Mouse (Mus musculus) heart, postnatal 4 days (tissue): ENCODE results near the gene Tent4a. TPM values are rescaled to one million over a fixed set of nuclear protein-coding genes. Genes with fewer than 3 reads are reported as not detected.

Source experiments
- DNase-seq: peaks from one replicate; pipeline ENCODE4 v3.0.0; 2021
- total RNA-seq, 2 experiments: library from RNA; stranded (reverse); gene quantifications; 2 replicates each; pipeline ENCODE4 v1.2.3; 2021

Gene Tent4a
- total RNA-seq, 2 experiments from 2014 or later = 23.1 to 25.0 TPM

- no peak for DNase-seq
Observed at GRCm38 (mm10) chr13:69543595-69543994, 9.2 kb upstream of the Tent4a start.

DNA sequence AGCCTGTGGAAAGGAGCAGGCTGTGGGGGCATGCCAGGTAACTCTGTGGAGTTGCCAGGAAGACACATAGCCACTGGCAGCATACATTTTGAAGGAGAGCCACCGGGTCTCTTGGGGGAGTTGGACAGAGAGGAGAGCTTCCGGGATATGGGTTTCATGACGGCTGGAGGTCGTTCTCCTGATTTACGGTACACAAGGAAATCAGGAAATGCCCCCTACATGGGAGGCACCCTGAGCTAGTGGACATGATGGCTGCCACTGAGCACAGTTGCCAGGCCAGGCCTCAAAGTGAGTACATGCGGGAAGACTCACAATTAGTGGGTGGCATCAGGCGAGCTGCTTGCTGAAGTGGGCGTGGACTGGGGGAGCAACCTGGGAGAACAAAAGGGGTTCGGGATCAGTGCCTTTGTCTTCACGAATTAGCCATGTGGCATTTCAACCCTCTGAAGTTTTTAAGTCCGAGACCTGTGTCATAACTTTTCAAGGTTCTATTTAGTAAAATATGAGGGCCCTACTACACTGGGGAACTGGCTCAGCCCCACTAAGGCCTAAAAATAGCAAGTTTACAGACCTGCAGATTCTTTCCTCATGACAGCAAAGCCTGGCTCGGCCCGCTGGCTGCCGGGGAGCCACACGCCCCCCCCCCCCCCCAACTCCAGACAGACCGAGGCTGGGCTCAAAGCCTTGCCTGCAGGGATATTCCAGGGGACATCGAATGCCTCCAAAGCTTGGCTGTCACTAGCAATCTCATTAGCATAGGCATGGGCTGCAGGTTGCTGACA lies 8.3 kb upstream of the Tent4a start:
- DNase-seq = peak; percentile 71

GRCm38 (mm10) chr13:69541776-69542175 lies 7.4 kb upstream of the Tent4a start:
- peak; percentile 40 for DNase-seq

GRCm38 (mm10) chr13:69541209-69541608 lies 6.8 kb upstream of the Tent4a start:
- no peak for DNase-seq

DNA sequence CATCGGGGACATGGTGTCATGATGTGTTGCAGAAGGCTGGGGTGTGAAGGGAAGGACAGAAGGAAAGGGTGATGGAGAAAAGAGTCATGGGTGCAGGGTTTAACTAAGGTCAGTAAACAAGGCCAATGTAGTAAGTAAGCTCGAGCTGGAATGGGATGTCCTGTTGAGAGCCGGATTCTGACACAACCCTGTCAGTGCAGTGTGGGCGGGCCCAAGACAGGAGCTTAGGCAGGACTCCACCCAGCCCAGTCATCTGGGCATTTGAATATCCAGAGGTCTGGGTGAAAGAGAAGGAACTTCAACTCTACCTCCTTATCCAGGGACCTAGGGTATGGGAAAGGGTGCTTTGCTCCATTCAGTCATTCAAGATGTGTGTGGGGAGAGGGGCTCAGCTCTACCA lies 3.9 kb upstream of the Tent4a start:
- no peak for DNase-seq

DNA sequence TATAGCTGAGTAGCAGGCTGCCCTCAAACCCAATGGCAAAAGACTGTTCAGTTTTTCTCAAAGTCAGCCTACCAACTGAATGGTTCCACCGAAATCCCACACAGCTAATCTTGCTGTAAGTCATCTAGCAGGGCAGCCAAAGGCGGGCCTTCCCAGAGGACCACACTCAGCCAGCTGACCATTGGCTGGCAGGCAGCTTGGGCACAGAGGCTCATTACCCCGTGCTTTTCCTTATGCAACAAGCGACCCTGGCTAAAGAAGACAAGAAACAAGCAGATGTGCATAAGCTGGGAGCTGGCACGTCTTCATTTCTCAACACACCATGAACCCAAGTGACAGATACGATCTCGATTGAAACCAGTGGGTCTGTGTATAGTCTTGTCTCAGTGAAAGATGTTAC lies 2.9 kb upstream of the Tent4a start:
- DNase-seq = no peak

DNA sequence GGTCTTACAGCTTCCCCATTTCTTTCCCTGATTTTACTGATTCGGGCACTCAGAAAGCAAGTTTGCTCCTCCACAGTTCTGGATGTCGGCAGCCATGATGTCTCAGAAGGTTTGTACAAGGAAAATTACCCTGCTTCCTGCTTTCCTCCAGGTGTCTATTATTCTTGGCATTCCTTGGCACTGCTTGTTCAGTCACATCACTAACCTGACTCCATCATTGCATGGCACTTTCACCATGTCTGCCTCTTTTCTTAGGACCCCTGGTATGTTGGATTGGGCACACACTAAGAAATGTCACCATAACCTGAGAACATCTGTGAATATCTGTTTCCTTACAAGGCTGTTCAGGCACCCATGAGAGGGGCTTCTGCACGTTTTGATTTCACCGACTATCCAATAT lies 1.6 kb upstream of the Tent4a start:
- no peak for DNase-seq

GRCm38 (mm10) chr13:69534654-69535551 lies 486 bp upstream of the Tent4a start:
- peak; percentile 98 for DNase-seq

- DNase-seq = peak; percentile 63
Observed at GRCm38 (mm10) chr13:69533405-69534333, 748 bp downstream of the Tent4a start, which contains the start of gene Nsun2. Nsun2 (plus strand) TSS chr13:69533746.

GRCm38 (mm10) chr13:69532893-69533404 lies 1.5 kb downstream of the Tent4a start:
- no peak for DNase-seq

DNA sequence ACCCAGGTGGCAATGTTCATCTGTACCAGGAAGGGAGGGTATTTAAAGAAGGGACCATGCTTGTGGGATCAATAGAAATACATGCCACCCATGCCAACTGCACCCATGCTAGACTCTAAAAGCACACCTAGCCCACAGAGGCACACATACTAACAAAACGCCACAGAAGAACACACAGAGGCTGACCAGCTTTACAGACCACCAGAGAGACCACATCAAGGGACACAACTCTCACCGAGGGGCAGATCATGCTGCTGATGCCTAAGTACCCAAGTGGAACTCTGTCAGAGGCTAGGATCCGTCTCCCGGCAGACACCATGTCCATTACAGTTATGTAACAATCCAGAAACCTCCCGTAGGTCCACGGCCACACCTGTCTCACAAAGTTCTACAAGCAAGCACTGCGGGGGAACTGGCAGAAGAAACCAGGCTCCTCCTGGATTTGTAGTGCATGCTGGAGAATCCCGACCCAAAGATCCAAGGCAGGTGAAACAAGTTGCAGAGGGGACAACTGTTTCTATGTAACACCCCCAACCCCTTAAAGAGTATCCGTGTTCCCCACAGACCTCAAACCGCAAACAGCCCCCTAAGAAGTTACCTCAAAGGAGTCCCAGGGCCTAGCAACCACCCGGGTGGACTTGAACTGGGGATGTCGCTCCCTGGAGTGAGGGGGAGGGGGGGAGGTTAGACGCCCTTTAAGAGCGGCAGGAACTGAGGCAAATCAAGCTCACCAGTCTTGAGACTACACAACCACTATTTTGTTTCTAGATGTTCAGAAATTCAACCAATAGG lies 2.1 kb downstream of the Tent4a start:
- no peak for DNase-seq

- no peak for DNase-seq
Observed at GRCm38 (mm10) chr13:69531431-69531830, 3.0 kb downstream of the Tent4a start.

DNA sequence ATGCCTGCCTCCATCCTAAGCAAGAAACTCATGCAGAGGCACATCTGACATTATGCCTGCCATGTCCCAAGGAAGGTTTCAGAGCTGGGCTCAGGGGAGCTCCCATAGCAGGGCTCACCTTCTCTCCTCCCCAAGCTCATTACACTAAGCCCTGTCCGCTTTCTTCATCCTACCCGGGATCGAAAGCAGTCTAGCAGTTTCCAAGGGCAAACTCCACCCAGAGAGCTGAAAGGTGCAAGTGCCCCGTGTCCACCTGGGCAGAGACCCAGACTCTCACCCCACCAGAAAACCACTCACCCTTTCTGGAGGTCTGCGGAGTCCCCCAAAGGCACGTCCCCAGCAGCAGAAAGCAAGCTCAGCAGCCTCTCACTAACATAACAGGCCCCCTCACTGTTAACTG lies 3.5 kb downstream of the Tent4a start:
- DNase-seq = no peak

- DNase-seq = no peak
Observed at GRCm38 (mm10) chr13:69530156-69530555, 4.3 kb downstream of the Tent4a start.

DNA sequence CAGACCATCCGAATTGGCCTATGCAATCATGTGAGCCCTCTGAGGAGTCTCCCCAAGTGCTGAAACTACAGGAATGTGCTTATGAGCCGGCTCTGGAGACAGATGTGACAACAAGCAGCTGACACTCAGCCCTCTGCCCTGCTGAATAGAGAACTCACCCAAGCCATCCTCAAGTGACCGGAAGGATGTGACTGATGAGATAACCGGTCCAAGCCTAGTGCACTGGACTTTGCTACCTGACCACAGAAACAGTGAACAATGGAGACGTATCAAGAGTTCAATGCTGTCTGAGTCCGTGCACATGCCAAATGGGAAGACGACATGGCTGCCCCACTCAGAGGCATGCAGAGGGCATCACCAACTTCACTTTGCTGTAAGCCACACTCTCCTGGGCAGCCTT lies 5.9 kb downstream of the Tent4a start:
- DNase-seq = no peak

DNA sequence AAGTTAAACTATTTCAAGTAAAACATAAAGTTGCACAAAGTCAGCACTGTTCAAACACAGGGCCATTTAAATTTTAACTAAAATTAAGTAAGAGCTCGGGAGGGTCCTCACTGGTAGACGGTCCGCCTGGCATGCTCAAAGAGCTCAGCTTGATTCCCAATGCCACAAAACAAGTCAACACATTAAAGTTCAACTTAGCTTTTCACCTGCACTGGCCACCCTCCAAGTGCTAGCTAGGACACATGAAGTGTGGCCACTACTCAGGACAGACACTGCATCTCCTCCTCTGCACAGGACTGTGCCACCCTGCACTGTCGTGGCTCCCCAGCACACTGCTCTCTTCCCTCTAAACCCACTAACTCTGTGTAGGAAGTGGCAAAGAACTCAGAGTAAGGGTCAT lies 8.6 kb downstream of the Tent4a start:
- DNase-seq = no peak

GRCm38 (mm10) chr13:69524158-69524530 lies 10.3 kb downstream of the Tent4a start:
- no peak for DNase-seq

DNA sequence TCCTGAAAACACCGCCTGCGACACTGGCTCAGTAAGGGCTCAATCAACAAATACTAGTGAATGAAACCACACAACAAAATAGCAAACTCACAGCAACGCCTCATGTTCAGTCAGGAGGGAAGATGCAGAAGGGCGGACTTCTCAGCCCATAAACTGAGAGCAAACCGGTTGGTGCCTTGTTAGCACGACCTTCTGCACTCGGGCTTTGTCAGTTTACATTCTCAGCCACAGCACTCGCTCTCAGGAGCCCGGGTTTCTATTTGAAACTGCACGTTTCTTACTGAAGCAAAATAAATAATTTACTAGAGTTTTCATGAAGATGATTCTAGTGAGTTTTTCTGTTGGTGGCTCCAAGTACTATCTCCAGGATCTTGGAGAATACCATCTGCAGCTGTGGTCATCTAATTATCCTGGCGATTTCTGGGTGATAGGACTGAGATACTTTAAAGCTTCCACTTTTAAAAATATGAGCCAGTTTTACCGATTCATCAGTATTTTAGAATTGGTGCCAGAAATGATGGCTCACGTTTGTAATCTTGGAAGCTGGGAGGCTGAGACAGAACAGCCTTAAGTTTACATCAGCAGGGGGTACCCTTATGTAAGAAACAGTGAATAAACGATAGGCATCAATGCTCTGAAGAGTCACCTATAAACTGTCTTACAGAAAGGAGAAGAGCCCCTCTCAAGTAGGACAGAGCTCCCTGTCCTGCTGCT lies 10.8 kb downstream of the Tent4a start:
- no peak for DNase-seq

DNA sequence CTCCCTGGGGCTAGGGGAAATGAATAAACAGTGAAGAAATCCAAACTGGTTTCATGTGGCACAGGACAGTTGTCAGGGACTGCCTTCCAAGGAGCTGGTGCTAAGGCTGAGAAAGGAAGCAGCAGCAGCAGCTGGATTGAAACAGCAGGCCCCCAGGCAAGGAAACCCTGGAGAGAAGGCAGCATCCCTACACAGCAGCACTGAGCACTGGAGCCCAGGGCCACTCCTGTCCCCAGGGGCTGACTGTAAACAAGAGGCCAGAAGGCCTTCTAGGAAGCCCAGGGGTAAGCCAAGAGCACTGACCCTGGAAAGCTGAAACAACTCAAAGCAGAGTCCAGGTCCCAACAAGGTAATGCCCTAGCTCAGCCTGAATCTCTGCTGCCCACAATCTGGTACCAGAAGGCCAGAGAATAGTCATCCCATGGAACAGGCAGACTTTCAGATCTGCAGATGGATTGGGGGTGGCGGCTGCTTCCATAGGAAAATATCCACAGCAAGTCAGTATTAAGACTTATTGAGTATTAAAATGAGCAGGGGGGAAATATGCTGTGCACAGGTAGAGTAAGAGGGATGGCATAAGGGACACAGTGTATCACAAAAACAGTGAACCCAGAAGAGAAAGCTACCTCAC lies 12.1 kb downstream of the Tent4a start:
- no peak for DNase-seq

DNA sequence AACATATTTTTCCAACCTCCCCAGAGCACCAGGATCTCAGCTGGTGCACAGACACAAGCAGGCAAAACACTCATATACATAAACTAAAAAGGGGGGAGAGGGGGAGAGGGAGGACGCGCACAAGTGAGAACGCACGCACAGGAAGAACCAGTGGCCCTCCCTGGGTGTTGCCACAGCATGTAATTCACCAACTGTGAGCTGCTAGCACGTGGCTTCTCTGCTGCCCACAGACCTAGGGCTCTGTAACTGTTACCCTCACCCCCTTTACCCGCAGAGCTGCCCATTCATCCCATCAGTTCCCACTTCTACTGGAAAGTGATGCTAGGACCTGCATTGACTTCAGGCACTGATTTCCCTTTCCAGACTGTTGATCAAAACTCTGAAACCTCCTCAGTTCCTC lies 15.3 kb downstream of the Tent4a start:
- no peak for DNase-seq
